Mouse (Mus musculus) lung, postnatal 0 days (tissue): ENCODE measurements around the gene Stard3nl.

Source experiments
- CTCF ChIP-seq: IDR thresholded peaks from 2 replicates; pipeline ENCODE4 v1.5.1; 2016; ENCODE audit warnings: antibody characterized with exemption, mild to moderate bottlenecking
- EP300 ChIP-seq: IDR thresholded peaks from 2 replicates; pipeline ENCODE4 v1.6.1; 2016; ENCODE audit warnings: antibody characterized with exemption, mild to moderate bottlenecking, control low read depth

DNA sequence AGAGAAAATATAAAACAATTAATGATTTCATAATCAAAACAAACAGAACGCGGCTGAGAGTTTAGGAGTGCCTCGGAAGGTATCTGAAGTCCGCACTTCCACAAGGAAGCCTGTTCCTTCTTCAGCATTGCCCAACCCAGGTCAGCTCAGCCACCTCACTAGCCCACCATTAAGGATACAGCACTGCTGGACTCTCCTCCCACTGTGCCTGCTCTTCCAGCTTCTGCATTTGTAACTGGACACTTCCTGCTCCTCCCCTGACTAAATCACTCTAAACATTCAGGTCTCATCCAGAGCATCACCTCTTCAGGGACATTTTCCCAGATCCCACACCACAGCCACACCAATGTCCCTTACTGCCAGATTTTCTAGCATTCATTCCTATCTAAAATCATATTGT lies 1.4 kb downstream of the Stard3nl start:
- TF ChIP-seq CTCF, result no peak
- TF ChIP-seq EP300, result no peak
